Mouse (Mus musculus) cerebellum, adult 11 months (tissue): ENCODE data around the gene 2610528J11Rik.

ENCODE experiments used
- DNase-seq: peaks from one replicate; pipeline ENCODE4 v3.0.0; 2022

2610528J11Rik gene

DNA sequence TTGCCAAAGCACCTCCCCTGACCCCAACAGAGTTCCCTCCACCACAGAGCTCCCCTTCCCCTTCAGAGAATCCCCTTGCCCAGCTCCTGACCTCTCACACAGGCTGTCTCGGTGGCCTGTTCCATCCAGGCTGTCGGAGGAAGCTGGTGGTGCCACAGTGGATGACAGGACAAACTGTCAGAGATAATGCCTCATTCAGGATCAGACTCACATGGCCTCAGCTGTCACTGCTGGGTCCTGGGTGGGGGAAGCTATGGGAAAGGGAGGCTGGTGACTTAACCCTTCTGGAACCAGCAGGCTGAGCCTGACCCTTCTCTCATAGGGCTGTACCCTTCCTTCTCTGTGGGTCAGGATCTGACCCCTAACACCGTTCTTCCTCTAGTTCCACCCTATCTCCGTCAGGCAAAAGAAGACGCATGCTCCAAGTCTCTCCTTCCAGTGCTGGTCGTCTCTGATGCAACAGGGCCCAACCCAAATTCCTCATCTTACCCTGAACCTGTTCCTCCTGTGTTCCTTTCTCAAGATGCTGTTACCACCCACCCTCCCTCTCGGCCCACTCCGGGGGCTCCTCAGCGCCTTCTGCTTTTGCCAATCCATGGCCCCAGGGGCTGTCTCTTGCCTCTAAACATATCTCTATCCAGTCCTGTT lies 15.8 kb downstream of the 2610528J11Rik start:
- no peak for DNase-seq

DNA sequence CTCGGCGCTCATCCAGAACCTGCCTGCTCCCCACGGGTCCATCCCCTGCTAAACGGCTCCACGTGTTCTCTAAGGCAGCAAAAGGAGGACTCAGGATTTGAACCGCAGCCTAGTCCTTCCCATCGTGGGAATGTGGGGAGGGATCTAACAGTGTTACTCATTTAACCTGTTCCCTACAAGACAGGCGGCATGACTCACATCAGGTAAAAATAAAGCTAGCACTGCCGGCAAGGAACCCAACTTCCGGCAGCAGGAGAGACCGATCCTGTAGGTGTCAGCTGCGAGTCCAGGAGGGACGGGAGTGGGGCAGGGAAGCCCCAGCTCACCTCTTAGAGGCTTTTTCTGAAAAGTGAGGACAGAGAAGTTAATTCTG lies 16.3 kb downstream of the 2610528J11Rik start:
- no peak for DNase-seq

DNA sequence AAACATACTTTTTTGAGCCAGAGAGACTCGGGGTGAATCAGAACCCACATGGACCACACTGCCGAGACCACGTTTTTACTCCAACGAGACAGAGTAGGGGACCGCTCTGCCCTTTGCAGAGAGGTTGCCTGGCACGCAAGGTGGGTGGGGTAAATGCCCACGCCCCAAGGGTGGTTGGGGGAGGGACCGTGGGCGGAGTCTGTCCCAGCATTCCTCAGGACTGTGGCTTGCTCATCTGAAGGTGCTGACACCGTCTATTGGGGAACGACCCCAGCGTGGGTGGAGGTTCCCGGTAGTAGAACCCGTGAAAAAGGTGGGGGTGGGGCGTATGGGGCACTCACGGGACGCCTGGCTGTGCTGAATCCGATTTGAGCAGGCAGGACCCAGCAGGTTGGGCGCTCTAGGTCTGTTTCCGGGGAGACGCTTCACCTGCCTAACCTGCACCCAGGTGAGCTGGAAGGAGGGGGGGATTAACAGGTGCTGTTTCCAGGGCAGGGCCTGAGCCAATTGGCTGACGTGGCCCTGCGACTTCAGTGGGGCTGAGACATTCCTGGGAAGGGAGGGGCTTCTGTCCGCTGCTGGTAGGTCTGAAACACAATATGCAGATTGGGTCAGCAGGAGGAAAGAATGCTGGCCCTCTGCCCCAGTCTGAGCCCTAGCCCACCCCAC lies 16.9 kb downstream of the 2610528J11Rik start, which contains the start of gene Tmem125:
Gene Tmem125, minus strand, starts transcription at position 453 of the 669 bp plus-strand sequence.
- no peak for DNase-seq

DNA sequence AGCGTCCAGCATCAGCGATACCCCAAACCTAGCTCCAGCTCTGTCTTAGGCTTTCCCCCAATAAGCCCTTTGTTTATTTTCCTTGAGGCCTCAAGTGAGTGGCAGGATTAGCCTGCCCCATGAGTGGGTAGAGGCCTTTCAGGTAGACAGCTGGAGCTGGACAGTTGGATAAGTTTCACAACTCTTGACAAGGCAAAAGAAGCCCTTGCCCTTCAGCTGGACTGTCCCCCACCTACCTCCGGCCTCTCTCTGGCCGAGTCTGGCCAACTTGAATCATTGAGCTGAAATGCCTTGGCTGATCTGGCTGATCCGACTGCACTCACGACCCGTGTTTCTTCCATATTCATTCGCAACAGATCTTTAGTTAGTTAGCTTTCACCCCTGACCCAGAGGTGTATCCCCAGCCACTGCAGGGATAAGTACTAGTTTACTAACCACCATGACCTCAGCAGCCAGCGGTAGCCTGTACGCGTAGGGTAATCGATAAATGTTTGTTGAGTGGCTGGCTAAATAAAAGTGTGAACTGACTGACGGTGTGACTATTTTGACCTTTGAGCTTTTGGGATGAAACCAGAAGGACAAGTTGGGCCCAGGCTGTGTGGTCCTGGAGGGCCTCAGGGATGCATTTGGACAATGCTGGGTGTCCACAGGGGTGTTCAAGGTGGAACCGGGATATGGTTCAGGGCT lies 17.8 kb downstream of the 2610528J11Rik start:
- DNase-seq: no peak

DNA sequence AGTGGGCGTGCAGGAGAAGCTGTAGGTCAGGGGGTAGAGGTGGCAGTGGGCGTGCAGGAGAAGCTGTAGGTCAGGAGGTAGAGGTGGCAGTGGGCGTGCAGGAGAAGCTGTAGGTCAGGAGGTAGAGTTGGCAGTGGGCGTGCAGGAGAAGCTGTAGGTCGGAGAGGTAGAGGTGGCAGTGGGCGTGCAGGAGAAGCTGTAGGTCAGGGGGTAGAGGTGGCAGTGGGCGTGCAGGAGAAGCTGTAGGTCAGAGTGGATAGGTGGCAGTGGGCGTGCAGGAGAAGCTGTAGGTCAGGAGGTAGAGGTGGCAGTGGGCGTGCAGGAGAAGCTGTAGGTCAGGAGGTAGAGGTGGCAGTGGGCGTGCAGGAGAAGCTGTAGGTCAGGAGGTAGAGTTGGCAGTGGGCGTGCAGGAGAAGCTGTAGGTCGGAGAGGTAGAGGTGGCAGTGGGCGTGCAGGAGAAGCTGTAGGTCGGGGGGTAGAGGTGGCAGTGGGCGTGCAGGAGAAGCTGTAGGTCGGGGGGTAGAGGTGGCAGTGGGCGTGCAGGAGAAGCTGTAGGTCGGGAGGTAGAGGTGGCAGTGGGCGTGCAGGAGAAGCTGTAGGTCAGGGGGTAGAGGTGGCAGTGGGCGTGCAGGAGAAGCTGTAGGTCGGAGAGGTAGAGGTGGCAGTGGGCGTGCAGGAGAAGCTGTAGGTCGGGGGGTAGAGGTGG lies 20.8 kb downstream of the 2610528J11Rik start:
- DNase-seq: peak; percentile 34

DNA sequence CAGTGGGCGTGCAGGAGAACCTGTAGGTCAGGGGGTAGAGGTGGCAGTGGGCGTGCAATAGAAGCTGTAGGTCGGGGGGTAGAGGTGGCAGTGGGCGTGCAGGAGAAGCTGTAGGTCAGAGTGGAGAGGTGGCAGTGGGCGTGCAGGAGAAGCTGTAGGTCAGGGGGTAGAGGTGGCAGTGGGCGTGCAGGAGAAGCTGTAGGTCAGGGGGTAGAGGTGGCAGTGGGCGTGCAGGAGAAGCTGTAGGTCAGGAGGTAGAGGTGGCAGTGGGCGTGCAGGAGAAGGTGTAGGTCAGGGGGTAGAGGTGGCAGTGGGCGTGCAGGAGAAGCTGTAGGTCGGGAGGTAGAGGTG lies 21.3 kb downstream of the 2610528J11Rik start:
- peak; percentile 5 for DNase-seq

DNA sequence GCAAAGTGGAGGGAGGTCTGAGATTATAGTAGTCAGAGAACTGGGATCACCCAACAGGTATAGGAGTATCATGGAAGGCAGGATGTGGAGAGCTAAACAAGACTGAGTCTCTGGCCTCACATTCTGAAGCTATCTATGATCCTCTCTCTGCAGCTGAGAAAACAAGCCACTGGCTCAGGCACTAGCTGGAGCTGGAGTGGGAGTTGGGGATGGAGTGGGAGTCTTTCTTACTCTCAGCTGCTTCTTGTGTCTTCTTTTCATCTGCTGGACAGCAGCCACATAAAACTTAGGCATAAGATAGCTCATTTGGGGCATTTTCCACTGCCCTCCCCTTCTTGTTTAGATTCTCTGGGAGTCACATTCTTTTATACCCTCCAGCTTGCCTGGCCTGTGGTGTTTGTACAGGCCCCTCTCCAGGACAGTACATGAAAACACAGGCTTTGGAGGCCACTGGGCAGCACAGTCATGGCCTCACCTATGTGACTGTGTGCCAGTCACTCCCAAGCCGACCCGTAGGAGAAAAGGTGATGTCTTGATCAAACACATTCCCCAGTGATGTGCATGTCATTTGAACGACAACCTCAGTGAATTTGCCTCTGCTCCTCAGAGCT lies 26.3 kb downstream of the 2610528J11Rik start:
- DNase-seq: no peak

DNA sequence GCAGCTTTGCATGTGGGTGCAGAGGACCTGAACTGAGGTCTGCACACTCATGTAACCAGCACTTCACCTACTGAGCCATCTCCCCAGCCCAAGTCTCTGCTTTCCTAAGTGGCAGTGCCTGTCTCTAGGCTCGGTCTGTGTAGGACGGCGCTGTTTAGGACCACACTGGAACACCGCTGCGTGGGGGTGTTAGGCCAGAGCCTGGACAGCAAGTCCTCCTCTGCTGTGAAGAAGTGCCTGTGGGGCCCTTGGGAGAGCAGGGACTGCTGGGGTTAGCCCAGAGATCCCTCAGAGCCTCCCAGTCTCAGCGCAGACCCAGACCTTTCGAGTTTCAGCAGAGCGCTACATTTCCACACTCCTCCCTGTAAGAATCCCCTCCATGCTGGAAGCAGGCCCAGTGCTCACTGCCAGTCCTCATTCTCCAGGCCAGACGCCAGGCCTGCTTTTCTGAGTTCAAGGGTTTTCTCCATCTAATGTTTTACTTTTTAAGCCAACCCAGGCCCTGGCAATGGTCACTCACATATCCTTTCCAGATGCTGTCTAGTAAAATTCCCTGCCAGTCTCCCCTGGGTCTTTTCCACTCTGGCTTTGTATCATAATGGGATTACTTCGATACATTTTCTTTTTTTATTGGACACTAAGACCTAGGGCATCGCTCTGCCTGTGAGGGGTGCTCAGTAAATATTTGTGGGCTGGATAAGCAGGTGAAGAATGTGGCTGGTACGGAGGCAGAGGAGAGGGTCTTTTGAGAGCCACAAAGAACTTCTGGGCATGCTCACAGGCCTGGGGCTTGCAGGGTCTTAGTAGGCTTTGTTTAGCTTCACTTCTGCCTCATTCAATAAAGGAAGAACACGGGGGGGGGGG lies 37.5 kb downstream of the 2610528J11Rik start:
- DNase-seq: no peak

DNA sequence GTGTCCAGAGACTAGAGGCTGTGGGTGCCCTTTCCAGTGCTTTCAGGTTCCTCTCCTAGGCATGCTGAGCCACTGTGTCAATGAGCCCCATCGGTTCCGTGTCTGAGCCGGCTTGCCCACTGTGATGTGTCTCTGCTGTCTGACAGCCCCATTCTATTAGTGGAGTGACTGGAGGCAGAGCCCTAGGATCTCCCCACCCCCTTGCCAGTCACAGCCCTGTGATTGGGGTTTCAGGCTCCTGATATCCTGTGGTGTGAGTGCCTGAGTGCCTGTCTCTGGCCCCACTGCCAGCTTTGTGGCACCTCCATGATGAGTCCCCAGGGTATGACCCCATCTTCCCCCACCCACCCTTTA lies 38.1 kb downstream of the 2610528J11Rik start:
- DNase-seq: no peak

DNA sequence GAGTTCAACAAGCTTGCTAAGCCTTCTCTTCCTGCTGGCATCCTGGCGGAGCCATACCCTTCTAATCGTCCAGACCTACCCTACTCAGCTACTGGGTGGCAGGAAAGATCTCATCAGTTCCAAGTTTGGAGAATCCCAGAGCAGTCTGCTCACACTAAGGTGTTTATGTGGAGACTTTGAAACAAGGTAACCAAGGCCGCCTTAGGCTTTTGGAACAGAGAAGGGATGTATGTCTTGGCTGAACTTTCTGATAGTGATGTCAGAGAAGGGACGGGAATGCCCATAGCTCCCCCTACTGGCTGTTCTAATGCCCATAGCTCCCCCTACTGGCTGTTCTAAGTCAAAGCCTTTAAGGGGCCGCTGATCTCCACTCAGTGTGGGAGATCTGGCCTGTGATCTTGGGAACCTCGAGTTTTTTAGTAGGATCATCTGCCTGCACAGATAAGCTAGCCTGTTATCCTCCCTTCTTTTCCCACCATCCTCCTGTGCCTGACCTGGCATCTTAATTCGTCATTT lies 39.4 kb downstream of the 2610528J11Rik start:
- no peak for DNase-seq

DNA sequence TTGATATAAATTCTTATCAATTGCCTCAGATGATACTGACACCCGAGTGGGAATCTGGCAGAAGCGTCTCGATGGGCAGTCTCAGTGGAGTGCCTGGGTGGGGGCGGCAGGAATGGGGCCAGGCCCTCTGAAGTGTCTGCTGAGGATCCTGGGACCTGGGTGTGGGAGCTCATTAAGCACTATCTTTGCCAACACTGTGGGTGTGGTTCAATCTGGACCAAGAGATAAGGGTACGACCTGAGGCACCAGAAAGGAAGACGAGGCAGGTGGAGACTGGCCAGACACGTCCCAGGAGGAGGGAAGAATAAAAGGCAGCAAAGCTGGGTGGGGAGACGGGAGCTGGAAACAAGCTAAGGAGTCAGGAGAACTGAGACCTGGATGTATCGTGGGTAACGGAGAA lies 41.9 kb downstream of the 2610528J11Rik start:
- DNase-seq: no peak

DNA sequence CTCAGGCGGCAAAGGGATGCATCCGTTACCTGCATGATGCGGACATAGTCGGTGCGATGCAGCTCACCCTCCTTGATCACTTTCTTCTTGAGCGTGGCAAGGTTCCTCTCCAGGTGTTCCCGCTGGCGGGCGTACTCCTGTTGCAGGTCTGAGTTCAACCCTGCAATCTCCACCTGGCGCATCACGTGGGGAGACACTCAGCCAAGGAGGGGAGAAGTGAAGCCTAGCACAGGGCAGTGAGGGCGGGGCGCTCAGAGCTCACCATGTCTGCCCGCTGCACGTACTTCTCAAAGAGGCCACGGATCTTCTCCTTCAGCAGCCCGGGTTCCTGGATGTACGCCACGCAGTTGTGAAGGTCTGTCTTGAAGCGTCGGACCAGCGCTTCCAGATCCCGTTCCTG lies 42.5 kb downstream of the 2610528J11Rik start:
- DNase-seq: no peak

DNA sequence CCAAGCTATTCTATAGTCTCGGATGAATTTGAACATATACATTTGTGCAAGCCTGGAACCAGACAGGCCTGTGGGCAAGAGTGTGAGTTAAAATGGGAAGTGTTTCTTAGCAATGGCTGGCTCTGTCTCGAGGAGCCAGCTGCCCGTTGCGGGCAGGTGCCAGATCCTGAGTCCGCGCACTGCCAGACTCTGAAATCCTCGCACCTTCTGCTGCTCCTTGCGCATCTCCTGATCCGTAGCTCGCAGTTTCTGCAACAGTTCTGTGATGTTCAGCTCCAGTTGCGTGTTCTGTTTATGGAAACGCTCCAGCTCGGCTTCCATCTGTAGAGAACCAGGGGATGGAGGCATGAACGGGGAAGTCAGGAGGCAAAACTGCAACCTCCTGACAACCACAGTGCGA lies 44.6 kb downstream of the 2610528J11Rik start:
- no peak for DNase-seq

DNA sequence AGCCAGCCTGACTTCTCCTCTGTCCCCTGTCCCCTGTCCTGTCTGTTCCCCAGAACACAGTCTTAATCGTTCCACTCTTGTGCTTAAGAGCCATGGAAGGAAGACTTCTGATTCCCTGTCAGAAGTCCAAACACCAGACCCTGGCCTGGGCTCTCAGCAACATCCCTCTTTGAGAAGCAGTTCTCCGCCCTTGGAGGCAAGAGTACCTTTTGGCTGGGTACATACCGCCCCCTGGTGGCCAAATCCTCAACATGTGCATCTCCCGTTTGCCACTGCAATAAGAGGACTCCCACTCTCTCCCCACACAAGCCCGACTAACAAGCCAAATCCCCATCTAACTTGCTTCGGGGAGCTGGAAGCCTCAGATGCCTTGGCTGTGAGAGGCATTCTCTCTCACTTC lies 49.3 kb downstream of the 2610528J11Rik start:
- peak; percentile 39 for DNase-seq

DNA sequence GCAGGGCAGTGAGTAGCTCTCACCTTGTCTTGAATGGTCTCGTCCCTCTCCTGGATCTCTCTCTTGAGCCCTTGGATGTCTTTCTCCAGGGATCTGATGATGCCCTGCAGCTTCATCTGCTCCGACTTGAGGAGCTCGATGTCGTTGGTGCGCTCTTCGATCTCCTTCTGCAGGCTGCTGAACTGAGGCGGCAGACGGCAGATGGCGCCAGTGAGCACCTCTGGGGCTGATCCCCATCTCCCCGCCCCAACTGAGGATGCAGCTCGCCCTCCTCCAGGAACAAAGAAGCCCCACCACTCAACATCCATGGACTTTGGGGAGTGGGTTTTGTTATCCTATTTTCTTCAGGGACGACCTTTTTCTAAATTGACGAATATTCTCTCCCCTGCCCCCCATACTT lies 52.5 kb downstream of the 2610528J11Rik start:
- no peak for DNase-seq
